Mouse (Mus musculus): ENCODE data around the gene Sema6d.

- TF ChIP-seq CTCF (IDR thresholded peaks at IDR 0.05), result no peak
- no peak for TF ChIP-seq POLR2A (IDR thresholded peaks at IDR 0.05; ENCODE audit: insufficient read depth, low read depth, low read length)
- no peak for TF ChIP-seq EP300 (IDR thresholded peaks at IDR 0.05; ENCODE audit: insufficient read depth, low read depth, low read length)
These were observed 406.0 kb downstream of the Sema6d start for GRCm38 (mm10) chr2:124495751-124496150.
